Mouse (Mus musculus) liver, adult 2 months (tissue): ENCODE measurements around the gene Phc2. TPM values are rescaled to one million over a fixed set of nuclear protein-coding genes. Genes with fewer than 3 reads are reported as not detected.

Experiments used
- DNase-seq: peaks from one replicate; pipeline ENCODE4 v3.0.0-alpha.2; 2011; ENCODE audit warnings: low read depth, low spot score; ENCODE audit errors: extremely low read depth
- H3K27ac ChIP-seq: fragments of 200-500 bp; replicated peaks from 2 replicates; pipeline ENCODE4 v1.5.1; 2012; ENCODE audit warnings: low read depth, mild to moderate bottlenecking, control low read depth, inconsistent platforms, low read length; ENCODE audit not compliant: insufficient read depth
- H3K27me3 ChIP-seq: fragments of 200-500 bp; 2 replicates; pipeline ENCODE4 v1.6.1; 2012; ENCODE audit warnings: mild to moderate bottlenecking, moderate library complexity, low read length, inconsistent platforms; ENCODE audit not compliant: control insufficient read depth, insufficient read depth
- H3K36me3 ChIP-seq: fragments of 200-500 bp; 2 replicates; pipeline ENCODE4 v1.6.1; 2012; ENCODE audit warnings: low read length, inconsistent platforms; ENCODE audit not compliant: control insufficient read depth, insufficient read depth
- H3K4me1 ChIP-seq: fragments of 200-500 bp; 2 replicates; pipeline ENCODE4 v1.6.1; 2011; ENCODE audit warnings: low read length; ENCODE audit not compliant: control insufficient read depth, insufficient read depth
- H3K4me3 ChIP-seq: fragments of 200-500 bp; 2 replicates; pipeline ENCODE4 v1.5.1; 2011; ENCODE audit warnings: low read depth, mild to moderate bottlenecking, control low read depth, low read length, moderate library complexity; ENCODE audit not compliant: insufficient read depth
- H3K79me2 ChIP-seq: fragments of 200-500 bp; 2 replicates; pipeline ENCODE4 v1.6.1; 2012; ENCODE audit warnings: inconsistent platforms, mild to moderate bottlenecking, low read length, moderate library complexity; ENCODE audit not compliant: control insufficient read depth, insufficient read depth
- H3K9ac ChIP-seq: fragments of 200-500 bp; 2 replicates; pipeline ENCODE4 v1.6.1; 2012; ENCODE audit warnings: low read depth, mild to moderate bottlenecking, control low read depth, inconsistent platforms, low read length
- CTCF ChIP-seq: fragments of 200-500 bp; IDR thresholded peaks from 2 replicates; pipeline ENCODE4 v1.5.1; 2011; ENCODE audit warnings: low read depth, low read length, control low read depth
- POLR2A ChIP-seq: fragments of 200-500 bp; IDR thresholded peaks from 2 replicates; pipeline ENCODE4 v1.6.1; 2011; ENCODE audit warnings: low read length, control low read depth; ENCODE audit not compliant: insufficient read depth; ENCODE audit errors: extremely low read depth
- WGBS: fragments of 180-500 bp; shearing (Covaris S2); methylation state at CpG from one replicate; pipeline ENCODE4 v1.1.7; 2018; 5-methylcytosine and 5-hydroxymethylcytosine counted together
- polyA plus RNA-seq: library from polyadenylated mRNA; depleted of rRNA; stranded (reverse); fragments of >200 nt; gene quantifications from 2 replicates; pipeline ENCODE4 v1.2.3, GENCODE M21; 2012; rRNA removed
- total RNA-seq: library from RNA; depleted of rRNA; stranded (reverse); fragments of >200 nt; gene quantifications from 2 replicates; pipeline ENCODE4 v1.2.3, GENCODE M21; 2014; rRNA removed

Gene Phc2
- total and polyA plus RNA-seq, 2 experiments: 7.7 to 28.7 TPM

GRCm38 (mm10) chr4:128793710-128794109 lies 139.2 kb downstream of the Phc2 start:
- H3K4me1 ChIP-seq: peaks cover 16% of the 10 kb centered on the region
- 10% methylated on average over 1 of the region's 1 CpGs for WGBS
- peaks cover 4% of the 10 kb centered on the region; the same call in 1 of the 2 replicates for H3K79me2 ChIP-seq
- no peak for DNase-seq
- no peak overlapping the region for H3K9ac ChIP-seq
- H3K4me3 ChIP-seq: no peak overlapping the region
- TF ChIP-seq CTCF: no peak
- no peak overlapping the region for H3K27ac ChIP-seq
- no peaks in the 10 kb centered on the region for H3K27me3 ChIP-seq
- H3K36me3 ChIP-seq: no peaks in the 10 kb centered on the region

DNA sequence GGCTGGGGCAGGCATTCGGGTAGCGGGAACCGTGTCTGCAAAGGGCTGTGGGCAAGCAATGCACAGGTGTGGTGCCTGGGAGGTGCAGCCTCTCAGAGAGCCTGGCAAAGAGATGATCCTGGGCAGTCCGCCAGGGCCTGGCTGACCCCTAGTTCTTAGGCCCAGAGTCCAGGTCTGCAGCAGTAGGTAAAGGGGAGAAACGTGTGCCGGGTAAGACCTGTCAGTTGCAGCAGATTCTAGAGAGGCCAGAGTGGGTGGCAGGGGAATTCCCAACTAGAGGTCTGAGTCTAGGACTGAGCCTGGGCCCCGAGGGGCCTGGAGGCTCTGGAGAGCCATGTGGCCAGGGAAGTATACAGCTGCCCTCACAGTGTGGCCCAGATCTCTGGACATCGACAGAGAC lies 139.7 kb downstream of the Phc2 start:
- DNase-seq: peak; percentile 86
- no peaks in the 10 kb centered on the region for H3K36me3 ChIP-seq
- peaks cover 9% of the 10 kb centered on the region; the same call in 1 of the 2 replicates for H3K79me2 ChIP-seq
- H3K4me1 ChIP-seq: peaks cover 16% of the 10 kb centered on the region
- no peaks in the 10 kb centered on the region for H3K27me3 ChIP-seq
- no peak overlapping the region for H3K9ac ChIP-seq
- no peak for TF ChIP-seq POLR2A
- no peak for TF ChIP-seq CTCF
- H3K27ac ChIP-seq: 0 out of 2 replicates have a peak overlapping the region, but pooled peaks have one; percentile 26
- 23% methylated on average over 8 of the region's 8 CpGs for WGBS
- H3K4me3 ChIP-seq: no peak overlapping the region

DNA sequence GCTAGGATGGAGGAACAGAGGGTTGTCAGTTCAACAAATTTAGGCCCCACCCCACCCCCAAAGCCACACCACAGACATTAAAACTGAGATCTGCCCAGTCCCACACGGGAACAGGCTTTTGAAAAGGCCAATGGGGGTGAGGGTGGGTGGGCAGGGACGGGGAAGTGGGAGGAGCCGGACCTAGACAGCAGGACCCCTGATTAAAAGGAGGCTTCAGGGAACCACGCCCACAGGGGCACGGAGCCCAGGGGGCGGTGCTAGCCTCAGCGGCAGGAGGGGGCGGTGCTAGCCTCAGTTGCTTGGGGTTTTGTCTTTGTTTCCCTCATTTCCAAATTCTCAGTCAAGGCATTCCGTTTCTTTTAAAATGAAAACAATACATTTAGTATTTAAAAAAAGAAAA lies 141.1 kb downstream of the Phc2 start:
- H3K27ac ChIP-seq: no peak overlapping the region
- H3K4me3 ChIP-seq: no peak overlapping the region
- H3K9ac ChIP-seq: no peak overlapping the region
- peaks cover 11% of the 10 kb centered on the region for H3K4me1 ChIP-seq
- no peak for DNase-seq
- TF ChIP-seq POLR2A (no peak), CTCF (no peak)
- no peaks in the 10 kb centered on the region for H3K27me3 ChIP-seq
- H3K79me2 ChIP-seq: peaks cover 13% of the 10 kb centered on the region; the same call in 1 of the 2 replicates
- WGBS: 44% methylated on average over 9 of the region's 9 CpGs
- no peaks in the 10 kb centered on the region for H3K36me3 ChIP-seq

GRCm38 (mm10) chr4:128796788-128797187 lies 142.3 kb downstream of the Phc2 start:
- no peak for TF ChIP-seq CTCF
- TF ChIP-seq POLR2A: no peak
- 86% methylated on average over 8 of the region's 8 CpGs for WGBS
- DNase-seq: no peak
- Histone ChIP-seq H3K27me3 (no peaks in the 10 kb centered on the region), H3K27ac (no peak overlapping the region), H3K36me3 (no peaks in the 10 kb centered on the region), H3K79me2 (peaks cover 13% of the 10 kb centered on the region; the same call in 1 of the 2 replicates), H3K4me1 (peaks cover 11% of the 10 kb centered on the region), H3K9ac (no peak overlapping the region), H3K4me3 (no peak overlapping the region)

- no peak overlapping the region for H3K4me3 ChIP-seq
- H3K79me2 ChIP-seq: peaks cover 32% of the 10 kb centered on the region; the same call in 1 of the 2 replicates
- no peak overlapping the region for H3K9ac ChIP-seq
- 49% methylated on average over 9 of the region's 9 CpGs for WGBS
- DNase-seq: no peak
- TF ChIP-seq CTCF: no peak
- no peak for TF ChIP-seq POLR2A
- no peaks in the 10 kb centered on the region for H3K27me3 ChIP-seq
- H3K36me3 ChIP-seq: no peaks in the 10 kb centered on the region
- H3K27ac ChIP-seq: no peak overlapping the region
- peaks cover 8% of the 10 kb centered on the region for H3K4me1 ChIP-seq
Measured at GRCm38 (mm10) chr4:128801675-128802465, 147.4 kb downstream of the Phc2 start.

Other genes with a start within 250 kb of the Phc2 start
- gene Zscan20, start 44.6 kb upstream of the Phc2 start, total RNA-seq: 1.4 and 1.7 TPM in 2 replicates
- gene Zscan20, start 44.6 kb upstream of the Phc2 start, polyA plus RNA-seq: 1.0 and 1.2 TPM in 2 replicates
- 4.2 and 4.9 TPM in 2 replicates for gene Tlr12, start 36.1 kb upstream of the Phc2 start, total RNA-seq
- gene Tlr12, start 36.1 kb upstream of the Phc2 start, polyA plus RNA-seq: 3.1 and 5.5 TPM in 2 replicates
- under 0.01 and 0.07 TPM in 2 replicates for gene A3galt2, start 100.7 kb downstream of the Phc2 start, total RNA-seq
- 0.02 TPM in 1 of 2 replicates, not detected in the other for gene A3galt2, start 100.7 kb downstream of the Phc2 start, polyA plus RNA-seq
- gene Zfp362, start 151.3 kb downstream of the Phc2 start, total RNA-seq: 0.83 and 0.87 TPM in 2 replicates
- gene Zfp362, start 151.3 kb downstream of the Phc2 start, polyA plus RNA-seq: 5.7 and 6.2 TPM in 2 replicates
- 0.28 and 0.34 TPM in 2 replicates for gene Trim62, start 228.9 kb downstream of the Phc2 start, total RNA-seq
- gene Trim62, start 228.9 kb downstream of the Phc2 start, polyA plus RNA-seq: 0.67 and 1.0 TPM in 2 replicates